Mouse (Mus musculus): ENCODE measurements around the gene Cplx1. TPM values are rescaled to one million over a fixed set of nuclear protein-coding genes. Genes with fewer than 3 reads are reported as not detected.

Gene Cplx1
- polyA plus RNA-seq, 1 experiment from 2014 or later: 60.3 TPM

- H3K9ac ChIP-seq (replicated peaks; ENCODE audit: low read length): no peak overlapping the region
- H3K36me3 ChIP-seq (ENCODE audit: control insufficient read depth, insufficient read depth, low read length): peaks cover 13% of the 10 kb centered on the region; the same call in 1 of the 2 replicates
- 58% methylated on average over 2 of the region's 2 CpGs for WGBS
- H3K9me3 ChIP-seq (ENCODE audit: control insufficient read depth, low read length): no peaks in the 10 kb centered on the region
- no peak for DNase-seq
- no peak overlapping the region for H3K4me2 ChIP-seq (ENCODE audit: low read length)
- H3K4me1 ChIP-seq (ENCODE audit: control insufficient read depth, insufficient read depth, low read length): no peaks in the 10 kb centered on the region
- H3K4me3 ChIP-seq (replicated peaks; ENCODE audit: low read depth, low read length): no peak overlapping the region
- no peak for ATAC-seq (ENCODE audit: low FRiP score, low TSS enrichment)
- H3K27me3 ChIP-seq (ENCODE audit: control insufficient read depth, insufficient read depth, low read length): no peaks in the 10 kb centered on the region
- no peak overlapping the region for H3K27ac ChIP-seq (replicated peaks; ENCODE audit: low read depth, low read length)
Measured at GRCm38 (mm10) chr5:108521016-108521415, 28.8 kb downstream of the Cplx1 start.

GRCm38 (mm10) chr5:108520153-108520552 lies 29.7 kb downstream of the Cplx1 start:
- WGBS: 89% methylated on average over 7 of the region's 7 CpGs
- ATAC-seq (ENCODE audit: low FRiP score, low TSS enrichment): no peak

GRCm38 (mm10) chr5:108518951-108519350 lies 30.9 kb downstream of the Cplx1 start:
- Histone ChIP-seq H3K27ac (replicated peaks; ENCODE audit: low read depth, low read length) (no peak overlapping the region), H3K4me1 (ENCODE audit: control insufficient read depth, insufficient read depth, low read length) (no peaks in the 10 kb centered on the region), H3K9ac (replicated peaks; ENCODE audit: low read length) (no peak overlapping the region), H3K4me3 (replicated peaks; ENCODE audit: low read depth, low read length) (no peak overlapping the region), H3K36me3 (ENCODE audit: control insufficient read depth, insufficient read depth, low read length) (peaks cover 13% of the 10 kb centered on the region; the same call in 1 of the 2 replicates), H3K9me3 (ENCODE audit: control insufficient read depth, low read length) (no peaks in the 10 kb centered on the region), H3K27me3 (ENCODE audit: control insufficient read depth, insufficient read depth, low read length) (no peaks in the 10 kb centered on the region), H3K4me2 (ENCODE audit: low read length) (no peak overlapping the region)
- no peak for ATAC-seq (ENCODE audit: low FRiP score, low TSS enrichment)
- DNase-seq: no peak
- 70% methylated on average over 5 of the region's 5 CpGs for WGBS

More at GRCm38 (mm10) chr5:108520153-108520552, 29.7 kb downstream of the Cplx1 start:
- H3K36me3 ChIP-seq (ENCODE audit: control insufficient read depth, insufficient read depth, low read length): peaks cover 13% of the 10 kb centered on the region; the same call in 1 of the 2 replicates
- no peak for DNase-seq
- H3K9me3 ChIP-seq (ENCODE audit: control insufficient read depth, low read length): no peaks in the 10 kb centered on the region
- no peaks in the 10 kb centered on the region for H3K27me3 ChIP-seq (ENCODE audit: control insufficient read depth, insufficient read depth, low read length)
- H3K9ac ChIP-seq (replicated peaks; ENCODE audit: low read length): no peak overlapping the region
- H3K4me2 ChIP-seq (ENCODE audit: low read length): no peak overlapping the region
- H3K27ac ChIP-seq (replicated peaks; ENCODE audit: low read depth, low read length): no peak overlapping the region
- H3K4me1 ChIP-seq (ENCODE audit: control insufficient read depth, insufficient read depth, low read length): no peaks in the 10 kb centered on the region
- H3K4me3 ChIP-seq (replicated peaks; ENCODE audit: low read depth, low read length): no peak overlapping the region

- no peaks in the 10 kb centered on the region for H3K27me3 ChIP-seq (ENCODE audit: control insufficient read depth, insufficient read depth, low read length)
- DNase-seq (no peak), ATAC-seq (ENCODE audit: low FRiP score, low TSS enrichment) (no peak)
- H3K36me3 ChIP-seq (ENCODE audit: control insufficient read depth, insufficient read depth, low read length): peaks cover 12% of the 10 kb centered on the region; the same call in 1 of the 2 replicates
- no peaks in the 10 kb centered on the region for H3K9me3 ChIP-seq (ENCODE audit: control insufficient read depth, low read length)
- H3K4me1 ChIP-seq (ENCODE audit: control insufficient read depth, insufficient read depth, low read length): no peaks in the 10 kb centered on the region
- no peak overlapping the region for H3K27ac ChIP-seq (replicated peaks; ENCODE audit: low read depth, low read length)
- H3K4me2 ChIP-seq (ENCODE audit: low read length): no peak overlapping the region
- 83% methylated on average over 9 of the region's 9 CpGs for WGBS
- no peak overlapping the region for H3K9ac ChIP-seq (replicated peaks; ENCODE audit: low read length)
- no peak overlapping the region for H3K4me3 ChIP-seq (replicated peaks; ENCODE audit: low read depth, low read length)
Measured at GRCm38 (mm10) chr5:108518106-108518885, 31.5 kb downstream of the Cplx1 start.

- WGBS: 84% methylated on average over 3 of the region's 3 CpGs
- H3K27ac ChIP-seq (replicated peaks; ENCODE audit: low read depth, low read length): no peak overlapping the region
- H3K9ac ChIP-seq (replicated peaks; ENCODE audit: low read length): no peak overlapping the region
- no peaks in the 10 kb centered on the region for H3K9me3 ChIP-seq (ENCODE audit: control insufficient read depth, low read length)
- H3K4me3 ChIP-seq (replicated peaks; ENCODE audit: low read depth, low read length): no peak overlapping the region
- no peak overlapping the region for H3K4me2 ChIP-seq (ENCODE audit: low read length)
- ATAC-seq (ENCODE audit: low FRiP score, low TSS enrichment) (no peak), DNase-seq (no peak)
- H3K4me1 ChIP-seq (ENCODE audit: control insufficient read depth, insufficient read depth, low read length): no peaks in the 10 kb centered on the region
- H3K27me3 ChIP-seq (ENCODE audit: control insufficient read depth, insufficient read depth, low read length): no peaks in the 10 kb centered on the region
- 0 out of 2 replicates have a peak, but pooled peaks cover 6% of the 10 kb centered on the region for H3K36me3 ChIP-seq (ENCODE audit: control insufficient read depth, insufficient read depth, low read length)
Measured at GRCm38 (mm10) chr5:108516655-108517054, 33.2 kb downstream of the Cplx1 start.

GRCm38 (mm10) chr5:108515581-108516361 lies 34.1 kb downstream of the Cplx1 start:
- H3K4me3 ChIP-seq (replicated peaks; ENCODE audit: low read depth, low read length): no peak overlapping the region
- ATAC-seq (ENCODE audit: low FRiP score, low TSS enrichment) (no peak), DNase-seq (peak; percentile 10)
- 66% methylated on average over 6 of the region's 6 CpGs for WGBS
- no peaks in the 10 kb centered on the region for H3K9me3 ChIP-seq (ENCODE audit: control insufficient read depth, low read length)
- H3K27me3 ChIP-seq (ENCODE audit: control insufficient read depth, insufficient read depth, low read length): no peaks in the 10 kb centered on the region
- no peak overlapping the region for H3K9ac ChIP-seq (replicated peaks; ENCODE audit: low read length)
- H3K36me3 ChIP-seq (ENCODE audit: control insufficient read depth, insufficient read depth, low read length): 0 out of 2 replicates have a peak, but pooled peaks cover 6% of the 10 kb centered on the region
- no peaks in the 10 kb centered on the region for H3K4me1 ChIP-seq (ENCODE audit: control insufficient read depth, insufficient read depth, low read length)
- no peak overlapping the region for H3K27ac ChIP-seq (replicated peaks; ENCODE audit: low read depth, low read length)
- H3K4me2 ChIP-seq (ENCODE audit: low read length): no peak overlapping the region

- H3K36me3 ChIP-seq (ENCODE audit: control insufficient read depth, insufficient read depth, low read length): peaks cover 87% of the 10 kb centered on the region
- 92% methylated on average over 18 of the region's 18 CpGs for WGBS
- ATAC-seq (ENCODE audit: low FRiP score, low TSS enrichment) (no peak), DNase-seq (no peak)
- no peaks in the 10 kb centered on the region for H3K4me1 ChIP-seq (ENCODE audit: control insufficient read depth, insufficient read depth, low read length)
- H3K27ac ChIP-seq (replicated peaks; ENCODE audit: low read depth, low read length): no peak overlapping the region
- no peaks in the 10 kb centered on the region for H3K27me3 ChIP-seq (ENCODE audit: control insufficient read depth, insufficient read depth, low read length)
- H3K9ac ChIP-seq (replicated peaks; ENCODE audit: low read length): no peak overlapping the region
- H3K4me3 ChIP-seq (replicated peaks; ENCODE audit: low read depth, low read length): no peak overlapping the region
- no peak overlapping the region for H3K4me2 ChIP-seq (ENCODE audit: low read length)
- H3K9me3 ChIP-seq (ENCODE audit: control insufficient read depth, low read length): no peaks in the 10 kb centered on the region
Measured at GRCm38 (mm10) chr5:108502286-108502685, 47.5 kb downstream of the Cplx1 start.

GRCm38 (mm10) chr5:108501573-108501972 lies 48.3 kb downstream of the Cplx1 start:
- DNase-seq: no peak
- H3K4me3 ChIP-seq (replicated peaks; ENCODE audit: low read depth, low read length): no peak overlapping the region
- H3K27ac ChIP-seq (replicated peaks; ENCODE audit: low read depth, low read length): no peak overlapping the region
- no peak for ATAC-seq (ENCODE audit: low FRiP score, low TSS enrichment)
- no peaks in the 10 kb centered on the region for H3K9me3 ChIP-seq (ENCODE audit: control insufficient read depth, low read length)
- 92% methylated on average over 1 of the region's 1 CpGs for WGBS
- no peaks in the 10 kb centered on the region for H3K4me1 ChIP-seq (ENCODE audit: control insufficient read depth, insufficient read depth, low read length)
- H3K9ac ChIP-seq (replicated peaks; ENCODE audit: low read length): no peak overlapping the region
- H3K36me3 ChIP-seq (ENCODE audit: control insufficient read depth, insufficient read depth, low read length): peaks cover 93% of the 10 kb centered on the region
- H3K4me2 ChIP-seq (ENCODE audit: low read length): no peak overlapping the region
- H3K27me3 ChIP-seq (ENCODE audit: control insufficient read depth, insufficient read depth, low read length): no peaks in the 10 kb centered on the region
